In the genomic region with DNA sequence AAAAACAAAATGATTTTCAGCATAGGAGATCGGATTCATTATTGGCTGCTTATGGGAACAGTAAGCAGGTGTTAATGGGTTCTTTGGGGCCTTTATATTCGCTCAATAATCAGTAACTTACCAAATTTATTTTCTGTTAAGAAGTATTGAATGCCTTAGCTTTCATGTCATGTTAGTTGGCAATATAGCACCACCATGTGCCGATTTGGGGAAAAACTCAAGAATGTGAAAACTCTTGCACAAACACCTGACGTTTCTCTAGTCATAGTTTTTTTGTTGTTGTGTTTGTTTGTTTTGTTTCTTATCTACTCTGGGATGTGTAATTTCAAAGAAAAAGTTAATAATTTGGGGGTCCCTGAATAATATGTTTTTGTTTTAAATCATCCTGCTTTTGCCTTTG, we compare ENCODE assay signal across 18 mouse cellular contexts.
DNase-seq lines count a peak whose midpoint lies in the region.
"Had no signal": no experiment of that assay in that cellular context is flagged by ENCODE, and none has a peak within 500 bp of the region (broad histone marks: within the 10 kb centered on the region; RNA-seq: fewer than 3 reads in every experiment).

No protein-coding gene starts in this region.

- peak; percentile 1 for DNase-seq in embryo, embryonic 11 days
- no peak for DNase-seq in embryo, embryonic 10.5 days (ENCODE audit: low spot score)
- DNase-seq in layer of hippocampus, adult 9-10 months (ENCODE audit: low spot score): peak; percentile 7
- no peak for DNase-seq in layer of hippocampus, postnatal 36 days
- peak; percentile 13 to 14 for DNase-seq in right cerebral cortex, adult 2 months (ENCODE audit: low spot score in 2 of 2)
- no peak for DNase-seq in right cerebral cortex, postnatal 36 days (ENCODE audit: low spot score in 2 of 2)
- DNase-seq in heart, adult 9 months (ENCODE audit: low spot score in 2 of 2): no peak
- DNase-seq in thymus, postnatal 4 days: no peak
- DNase-seq: adrenal gland, adult 2 months; cerebellum, adult 2 months; cerebellum, postnatal 25 days; gastrocnemius, postnatal 14 days; heart, adult 18-20 months; heart, postnatal 14 days; kidney, adult 2 months; lung, adult 18-20 months; lung, postnatal 10 days; thymus, adult 2 months had no signal

Comparison
In these comparisons a context has a peak if more than half of its experiments do, and no peak if none do; other contexts are left out.
1. DNase-seq: peak in embryo, embryonic 11 days (single experiment), layer of hippocampus, adult 9-10 months (single experiment) and right cerebral cortex, adult 2 months (2 of 2); none in embryo, embryonic 10.5 days (single experiment), layer of hippocampus, postnatal 36 days (0 of 2), right cerebral cortex, postnatal 36 days (0 of 2), heart, adult 9 months (0 of 2) and thymus, postnatal 4 days (single experiment).